Comparison of ENCODE assay signal across 13 mouse cellular contexts in the genomic region with DNA sequence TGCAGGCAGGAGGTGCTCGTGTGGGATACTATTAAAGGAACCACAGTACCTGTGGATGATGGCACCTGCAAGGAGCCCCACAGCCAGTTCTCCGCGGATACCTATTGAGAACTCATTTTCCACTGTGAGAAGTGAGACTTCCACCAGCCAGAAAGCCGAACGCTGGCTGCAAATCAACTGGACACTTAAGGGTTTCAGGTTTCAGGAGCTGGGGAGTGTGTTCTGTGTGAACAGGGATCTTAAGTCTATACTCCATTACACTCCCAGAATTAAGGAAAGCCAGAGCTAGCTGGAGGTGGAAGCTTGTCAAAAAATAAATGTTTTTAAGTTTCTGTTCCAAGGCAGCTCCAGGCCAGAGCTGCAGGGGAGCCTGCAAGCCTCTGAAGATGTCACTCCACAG.
DNase-seq lines count a peak whose midpoint lies in the region; ATAC-seq and TF ChIP-seq lines count a peak whose summit lies in the region.
"Had no signal": no experiment of that assay in that cellular context is flagged by ENCODE, and none has a peak within 500 bp of the region (broad histone marks: within the 10 kb centered on the region; RNA-seq: fewer than 3 reads in every experiment).

No protein-coding gene starts in this region.

- TF ChIP-seq CTCF in lung, embryonic 14.5 days (IDR thresholded peaks at IDR 0.05; ENCODE audit: low read depth): no peak

- ATAC-seq in lung, embryonic 14.5 days (ENCODE audit: insufficient read depth): peak; percentile 38; the same call in 1 of the 2 replicates
- no peak for ATAC-seq in limb, embryonic 11.5 days (ENCODE audit: insufficient number of reproducible peaks, low FRiP score, low TSS enrichment, low read depth)
- no peak for ATAC-seq in forebrain, embryonic 13.5 days

- H3K36me3 ChIP-seq in lung, embryonic 14.5 days (ENCODE audit: insufficient read depth): no peaks in the 10 kb centered on the region
- no peaks in the 10 kb centered on the region for H3K36me3 ChIP-seq in limb, embryonic 11.5 days (ENCODE audit: control insufficient read depth, insufficient read depth, low read length)
- no peaks in the 10 kb centered on the region for H3K36me3 ChIP-seq in forebrain, embryonic 13.5 days (ENCODE audit: poor library complexity, severe bottlenecking)
- H3K36me3 ChIP-seq: G1E; hindbrain, embryonic 12.5 days had no signal

- intact Hi-C loops in gastrocnemius, postnatal 36 days (cut with DNase I): no loop called here

- H3K27me3 ChIP-seq in lung, embryonic 14.5 days (ENCODE audit: insufficient read depth, low read length): no peaks in the 10 kb centered on the region
- H3K27me3 ChIP-seq in limb, embryonic 11.5 days (ENCODE audit: control insufficient read depth, insufficient read depth, low read length): no peaks in the 10 kb centered on the region
- peaks cover 4% of the 10 kb centered on the region; the same call in 1 of the 2 replicates for H3K27me3 ChIP-seq in forebrain, embryonic 13.5 days

- peak overlapping the region; percentile 22; the same call in 1 of the 2 replicates for H3K27ac ChIP-seq in lung, embryonic 14.5 days (ENCODE audit: low read depth)
- H3K27ac ChIP-seq in limb, embryonic 11.5 days (replicated peaks; ENCODE audit: low read depth, low read length): no peak overlapping the region
- no peak overlapping the region for H3K27ac ChIP-seq in forebrain, embryonic 13.5 days
- H3K27ac ChIP-seq: hindbrain, embryonic 12.5 days; macrophage had no signal

- 12% methylated on average over 5 of the region's 5 CpGs for WGBS in lung, embryonic 14.5 days
- 7% methylated on average over 5 of the region's 5 CpGs for WGBS in limb, embryonic 11.5 days
- 39% methylated on average over 5 of the region's 5 CpGs for WGBS in forebrain, embryonic 13.5 days

- H3K9ac ChIP-seq in lung, embryonic 14.5 days: no peak overlapping the region
- no peak overlapping the region for H3K9ac ChIP-seq in limb, embryonic 11.5 days (ENCODE audit: low read length)
- no peak overlapping the region for H3K9ac ChIP-seq in forebrain, embryonic 13.5 days
- H3K9ac ChIP-seq: hindbrain, embryonic 12.5 days had no signal

- H3K4me1 ChIP-seq in lung, embryonic 14.5 days (ENCODE audit: insufficient read depth): peaks cover 3% of the 10 kb centered on the region; the same call in 1 of the 2 replicates
- H3K4me1 ChIP-seq in limb, embryonic 11.5 days (ENCODE audit: control insufficient read depth, insufficient read depth, low read length): no peaks in the 10 kb centered on the region
- no peaks in the 10 kb centered on the region for H3K4me1 ChIP-seq in forebrain, embryonic 13.5 days

- peak overlapping the region; percentile 16; the same call in 1 of the 2 replicates for H3K4me2 ChIP-seq in lung, embryonic 14.5 days
- H3K4me2 ChIP-seq in limb, embryonic 11.5 days (ENCODE audit: low read depth, severe bottlenecking): no peak overlapping the region
- H3K4me2 ChIP-seq in forebrain, embryonic 13.5 days: no peak overlapping the region
- H3K4me2 ChIP-seq: hindbrain, embryonic 12.5 days had no signal

- H3K4me3 ChIP-seq in lung, embryonic 14.5 days (ENCODE audit: low read depth, low read length): no peak overlapping the region
- no peak overlapping the region for H3K4me3 ChIP-seq in limb, embryonic 11.5 days (ENCODE audit: low read depth, low read length)
- H3K4me3 ChIP-seq in forebrain, embryonic 13.5 days: no peak overlapping the region
- H3K4me3 ChIP-seq: erythroblast, embryonic 14.5 days; hindbrain, embryonic 12.5 days had no signal

- no peaks in the 10 kb centered on the region; the same call in 1 of the 2 replicates for H3K9me3 ChIP-seq in lung, embryonic 14.5 days (ENCODE audit: low read depth, low read length)
- no peaks in the 10 kb centered on the region for H3K9me3 ChIP-seq in limb, embryonic 11.5 days (ENCODE audit: control insufficient read depth, low read length)
- no peaks in the 10 kb centered on the region for H3K9me3 ChIP-seq in forebrain, embryonic 13.5 days (replicated peaks)
- H3K9me3 ChIP-seq: hindbrain, embryonic 12.5 days had no signal

- DNase-seq in gastrocnemius, adult 18-20 months (ENCODE audit: low spot score): peak; percentile 17
- no peak for DNase-seq in gastrocnemius, postnatal 36 days
- DNase-seq in lung, embryonic 14.5 days: peak; percentile 73
- no peak for DNase-seq in lung, postnatal 10 days
- peak; percentile 58 for DNase-seq in limb, embryonic 11.5 days (ENCODE audit: low spot score)
- peak; percentile 33 for DNase-seq in yolk sac, embryonic 10.5 days (ENCODE audit: low spot score)
- no peak for DNase-seq in thymus, postnatal 4 days
- DNase-seq: cerebellum, adult 9-11 months had no signal

Comparison
In these comparisons a context has a peak if more than half of its experiments do, and no peak if none do; other contexts are left out.
1. DNase-seq: peak in gastrocnemius, adult 18-20 months (single experiment), lung, embryonic 14.5 days (single experiment), limb, embryonic 11.5 days (single experiment) and yolk sac, embryonic 10.5 days (single experiment); none in gastrocnemius, postnatal 36 days (0 of 2), lung, postnatal 10 days (single experiment) and thymus, postnatal 4 days (single experiment).